Mouse (Mus musculus) skeletal muscle tissue, postnatal 0 days (tissue): ENCODE results near the gene Gm10762. TPM values are rescaled to one million over a fixed set of nuclear protein-coding genes. Genes with fewer than 3 reads are reported as not detected.

Source experiments
- microRNA-seq, 2 experiments: library from miRNA; unstranded; fragments of <30 nt; microRNA quantifications; one replicate each; pipeline ENCODE4; 2016
- polyA plus RNA-seq: library from polyadenylated mRNA; unstranded; fragments of >200 nt; fragmentation: Nextera tagmentation; extraction: Ambion mirVana; gene quantifications from 2 replicates; pipeline ENCODE4 v1.2.1, GENCODE M21; 2015

Gene Gm10762
- 13.2 and 13.3 TPM in 2 replicates for polyA plus RNA-seq

GRCm38 (mm10) chr2:128967661-128968441 lies at the start of gene Gm10762:
TSS of gene Gm10762 (minus strand) at chr2:128967725.

GRCm38 (mm10) chr2:128966641-128967580 lies 614 bp downstream of the Gm10762 start, which contains the start of gene Zc3h6:
TSS of gene Zc3h6 (plus strand) at chr2:128967402.

GRCm38 (mm10) chr2:128943538-128944528 lies 23.7 kb downstream of the Gm10762 start, which contains the start of gene Zc3h8:
TSS of gene Zc3h8 (minus strand) at chr2:128944077.

Small RNA genes within 50 kb of the gene (microRNA-seq; reads per million reads assigned to microRNA genes)
- 0 reads per million in 2 experiments for gene Gm22859

Other genes starting within 250 kb of the Gm10762 start
- 21.8 and 23.4 TPM in 2 replicates for gene Tmem87b, start 149.6 kb downstream of the Gm10762 start, polyA plus RNA-seq
- gene Fbln7, start 104.7 kb downstream of the Gm10762 start, polyA plus RNA-seq: 3.4 and 3.8 TPM in 2 replicates
- 6.9 and 7.1 TPM in 2 replicates for gene Zc3h8, start 23.6 kb downstream of the Gm10762 start, polyA plus RNA-seq
- gene Zc3h6, start 323 bp downstream of the Gm10762 start, polyA plus RNA-seq: 3.4 and 4.7 TPM in 2 replicates
- 0.10 and 0.14 TPM in 2 replicates for gene Vinac1, start 80.4 kb upstream of the Gm10762 start, polyA plus RNA-seq
- gene Ttl, start 98.2 kb upstream of the Gm10762 start, polyA plus RNA-seq: 10.2 and 11.6 TPM in 2 replicates
- 8.9 and 9.2 TPM in 2 replicates for gene Polr1b, start 133.3 kb upstream of the Gm10762 start, polyA plus RNA-seq
- gene Chchd5, start 162.0 kb upstream of the Gm10762 start, polyA plus RNA-seq: 18.1 and 19.8 TPM in 2 replicates
- 6.5 and 7.4 TPM in 2 replicates for gene Slc20a1, start 231.0 kb upstream of the Gm10762 start, polyA plus RNA-seq